Mouse (Mus musculus) embryo, embryonic 9.5 days (tissue): ENCODE results near the gene Gm20481.
"Not testable (repeated sequence)": the region's sequence is repeated elsewhere in the genome, so short reads cannot be mapped to it uniquely, and the experiment has no call there.

ENCODE experiments used
- DNase-seq: peaks from one replicate; pipeline ENCODE4 v3.0.0-alpha.2; 2017; ENCODE audit errors: extremely low spot score

The Gm20481 gene

GRCm38 (mm10) chr17:35003022-35003838 is 33.5 kb downstream of the Gm20481 start:
- no peak for DNase-seq

DNA sequence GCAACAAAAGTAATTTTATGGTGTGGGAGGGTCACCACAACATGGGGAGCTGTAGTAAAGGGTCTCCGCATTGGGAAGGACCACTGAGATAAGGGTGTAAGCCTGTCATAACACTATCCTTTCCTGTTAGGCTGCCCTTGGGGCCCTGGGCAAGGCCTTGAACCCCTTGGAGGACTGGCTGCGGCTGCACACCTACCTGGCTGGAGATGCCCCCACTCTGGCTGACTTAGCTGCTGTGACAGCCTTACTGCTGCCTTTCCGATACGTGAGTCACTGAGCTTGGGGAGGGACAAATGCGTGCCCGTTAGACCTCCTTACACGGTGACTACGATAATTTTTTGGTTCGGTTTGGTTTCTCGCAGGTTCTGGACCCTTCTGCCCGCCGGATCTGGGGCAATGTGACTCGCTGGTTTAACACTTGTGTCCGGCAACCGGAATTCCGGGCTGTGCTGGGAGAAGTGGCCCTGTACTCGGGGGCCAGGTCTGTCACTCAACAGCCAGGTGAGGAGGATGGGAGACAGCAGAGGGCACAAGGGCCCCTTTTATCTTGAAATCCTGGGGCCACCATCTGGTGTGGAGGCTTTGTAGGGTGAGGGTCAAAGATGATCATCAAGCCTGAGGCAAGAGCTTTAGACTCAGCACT is 34.5 kb downstream of the Gm20481 start:
- DNase-seq, result no peak

DNA sequence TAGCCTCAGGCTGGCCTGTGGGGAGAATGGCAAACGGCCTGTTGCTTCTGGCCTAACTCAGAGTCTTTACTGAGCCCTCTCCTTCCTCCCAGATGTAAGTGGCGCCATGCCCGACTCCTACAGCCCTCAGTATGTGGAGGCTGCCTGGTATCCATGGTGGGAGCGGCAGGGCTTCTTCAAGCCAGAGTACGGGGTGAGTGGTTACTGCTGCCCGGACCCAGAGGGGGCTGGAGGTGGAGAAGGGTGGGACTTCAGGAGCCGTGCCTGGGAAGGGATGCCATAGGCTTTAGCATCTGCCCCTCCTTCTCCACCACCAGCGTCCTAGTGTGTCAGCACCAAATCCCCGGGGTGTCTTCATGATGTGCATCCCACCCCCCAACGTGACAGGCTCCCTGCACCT is 35.4 kb downstream of the Gm20481 start:
- DNase-seq, result no peak

GRCm38 (mm10) chr17:35005902-35006301 is 36.2 kb downstream of the Gm20481 start:
- DNase-seq, result not testable (repeated sequence)

DNA sequence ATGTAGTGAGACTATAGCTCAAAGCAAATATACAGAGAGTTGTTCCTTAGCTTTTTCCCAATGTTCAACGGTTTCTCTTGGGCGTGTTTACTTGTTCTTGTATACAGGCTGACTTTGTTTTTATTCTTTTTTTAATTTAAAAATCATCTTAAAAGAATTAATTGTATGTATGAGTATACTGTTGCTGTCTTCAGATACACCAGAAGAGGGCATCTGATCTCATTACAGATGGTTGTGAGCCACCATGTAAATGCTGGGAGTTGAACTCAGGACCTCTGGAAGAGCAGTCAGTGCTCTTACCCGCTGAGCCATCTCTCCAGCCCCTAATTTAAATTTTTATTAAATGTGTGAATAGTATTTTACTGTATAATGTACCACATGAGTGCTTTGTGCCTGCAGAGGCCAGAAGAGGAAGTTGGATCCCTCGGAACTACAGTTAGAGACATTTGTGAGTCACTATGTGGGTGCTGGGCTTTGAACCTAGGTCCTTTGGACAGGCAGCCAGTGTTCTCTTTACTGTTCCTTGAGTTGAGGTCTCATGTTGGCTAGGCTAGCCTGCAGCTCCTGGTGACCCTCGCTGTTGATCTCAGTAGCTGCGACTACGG is 37.8 kb downstream of the Gm20481 start:
- DNase-seq, result no peak

DNA sequence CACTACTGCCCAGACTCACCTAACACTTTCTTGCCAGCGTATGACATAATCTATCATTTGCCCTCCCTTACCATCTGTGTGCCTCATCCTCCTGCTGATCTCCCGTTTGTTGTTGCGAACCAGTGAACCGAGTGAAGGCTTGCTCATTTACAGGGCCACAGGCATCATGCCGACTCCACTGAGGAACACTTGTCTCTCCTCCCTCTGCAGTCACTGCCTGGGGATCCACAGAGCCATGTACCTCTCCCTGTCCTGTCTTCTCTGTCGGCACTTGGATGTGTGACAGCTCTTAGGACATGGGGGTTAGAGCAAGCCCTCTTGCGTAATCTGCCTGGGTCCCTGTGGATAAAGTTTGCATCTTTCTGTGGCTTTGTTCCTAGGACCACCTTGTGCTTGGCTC is 39.9 kb downstream of the Gm20481 start:
- no peak for DNase-seq

- DNase-seq, result no peak
These were observed 41.7 kb downstream of the Gm20481 start for GRCm38 (mm10) chr17:35011440-35011839.

- no peak for DNase-seq
These were observed 42.7 kb downstream of the Gm20481 start for GRCm38 (mm10) chr17:35012430-35012829.

- no peak for DNase-seq
These were observed 43.5 kb downstream of the Gm20481 start for GRCm38 (mm10) chr17:35013221-35013620.

DNA sequence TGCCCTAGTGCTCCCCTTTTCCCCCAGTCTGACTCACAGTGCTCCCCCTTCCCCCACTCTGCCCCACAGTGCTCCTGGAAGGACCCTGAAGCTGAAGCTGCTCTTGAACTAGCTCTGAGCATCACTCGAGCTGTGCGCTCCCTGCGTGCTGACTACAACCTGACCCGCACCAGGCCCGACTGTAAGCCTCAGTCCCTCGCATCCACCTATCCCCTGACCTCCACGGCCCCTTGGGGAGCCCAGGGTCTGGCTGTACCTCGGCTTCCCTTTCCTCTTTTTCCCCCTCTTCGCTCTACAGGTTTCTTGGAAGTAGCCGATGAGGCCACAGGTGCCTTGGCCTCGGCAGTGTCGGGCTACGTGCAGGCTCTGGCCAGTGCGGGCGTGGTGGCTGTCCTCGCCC is 45.6 kb downstream of the Gm20481 start:
- DNase-seq, result no peak

DNA sequence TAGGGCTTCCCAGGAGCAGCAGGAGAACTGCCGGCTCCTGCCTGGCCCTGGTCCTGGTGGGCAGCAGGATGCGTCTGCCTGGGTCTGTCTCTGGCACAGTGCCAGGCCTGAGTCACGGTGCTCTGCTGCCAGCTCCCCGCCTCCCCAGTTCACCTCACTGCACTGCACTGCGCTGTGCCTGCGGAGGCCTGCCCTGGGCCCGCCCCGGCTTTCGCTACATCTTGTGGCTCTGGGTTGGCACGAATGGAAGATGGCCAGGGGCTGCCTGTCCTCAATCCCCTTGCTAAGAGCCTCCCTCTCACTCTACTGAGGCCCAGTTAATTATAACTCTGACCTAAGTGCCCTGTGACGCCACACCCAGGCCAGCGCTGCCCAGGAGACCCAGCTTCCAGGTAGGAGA is 46.7 kb downstream of the Gm20481 start, which contains the start of gene Vwa7:
Gene Vwa7 (plus strand): TSS at position 204 of the 400 bp plus-strand sequence.
- no peak for DNase-seq

GRCm38 (mm10) chr17:35016791-35017705 is 47.3 kb downstream of the Gm20481 start:
- no peak for DNase-seq

DNA sequence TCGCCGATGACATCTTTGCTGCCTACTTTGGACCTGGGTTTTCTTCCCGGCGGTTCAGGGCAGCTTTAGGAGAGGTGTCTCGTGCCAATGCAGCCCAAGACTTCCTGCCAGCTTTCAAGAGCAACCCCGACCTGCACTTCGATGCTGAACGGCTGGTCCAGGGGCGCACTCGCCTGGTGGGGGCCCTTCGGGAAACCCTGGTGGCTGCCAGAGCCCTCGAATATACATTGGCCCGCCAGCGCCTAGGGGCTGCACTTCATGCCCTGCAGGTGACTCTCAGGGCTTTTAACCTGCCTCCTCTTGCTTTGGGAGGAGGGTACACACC is 48.0 kb downstream of the Gm20481 start:
- no peak for DNase-seq

DNA sequence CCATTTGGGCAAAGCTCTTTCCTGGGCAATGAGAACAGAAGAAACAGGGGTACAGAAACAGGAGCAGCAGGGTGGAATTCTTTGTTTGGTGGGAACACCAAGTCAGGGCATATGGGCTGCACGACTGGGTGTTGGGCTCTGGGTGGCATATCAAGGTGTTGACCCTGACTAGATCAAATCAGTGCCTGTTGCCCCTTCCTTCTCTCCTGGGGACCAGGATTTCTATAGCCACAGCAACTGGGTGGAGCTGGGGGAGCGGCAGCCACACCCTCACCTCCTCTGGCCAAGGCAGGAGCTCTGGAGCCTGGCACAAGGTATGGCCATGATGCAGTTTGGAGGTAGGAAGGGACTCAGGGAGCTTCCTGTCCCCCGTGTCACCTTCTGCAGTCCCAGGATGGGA is 48.5 kb downstream of the Gm20481 start:
- DNase-seq, result no peak

GRCm38 (mm10) chr17:35019894-35020293 is 50.2 kb downstream of the Gm20481 start:
- no peak for DNase-seq

DNA sequence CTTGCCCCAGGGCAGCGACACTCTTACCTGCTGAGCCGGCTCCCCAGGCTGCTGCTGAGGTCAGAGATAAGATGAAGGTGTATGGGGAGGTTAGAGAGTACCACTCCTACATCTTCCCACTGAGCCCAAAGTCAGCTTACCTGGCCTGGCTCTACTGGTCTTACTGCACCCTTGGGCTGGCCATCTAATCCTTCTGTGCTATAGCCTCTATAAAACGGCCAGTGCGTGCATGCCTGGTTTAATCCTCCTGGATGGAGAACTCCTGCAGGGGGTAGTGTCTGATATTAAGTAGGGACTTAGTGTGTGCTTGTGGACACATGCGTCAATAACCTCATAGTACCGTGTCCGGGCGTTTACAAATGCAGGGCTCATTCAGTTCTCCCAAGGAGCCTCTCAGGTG is 50.8 kb downstream of the Gm20481 start:
- no peak for DNase-seq

- peak; percentile 92 for DNase-seq
These were observed 51.6 kb downstream of the Gm20481 start for GRCm38 (mm10) chr17:35021163-35021808.
